Mouse (Mus musculus) embryonic fibroblast, embryonic 13.5 days (primary cell): ENCODE measurements at regions not wholly inside any gene's neighbourhood (a gene's known extent, or its start where the extent isn't known, plus 50 kb on each side); places are given as distances from the start of the nearest gene placed in this dataset.

Source experiments
- CTCF ChIP-seq: IDR thresholded peaks from 2 replicates; pipeline ENCODE4 v1.5.1; 2011; ENCODE audit warnings: mild to moderate bottlenecking, control low read depth, low read length, moderate library complexity, borderline replicate concordance; ENCODE audit not compliant: insufficient read depth
- POLR2A ChIP-seq: IDR thresholded peaks from 2 replicates; pipeline ENCODE4 v1.6.1; 2011; ENCODE audit warnings: low read depth, mild to moderate bottlenecking, control low read depth, low read length, moderate library complexity

GRCm38 (mm10) chr17:4906504-4906903 is 87.6 kb upstream of the Arid1b start:
- no peak for TF ChIP-seq POLR2A
- no peak for TF ChIP-seq CTCF
